Mouse (Mus musculus) megakaryocyte, embryonic 14.5 days (primary cell): ENCODE measurements around the gene Naip5.
"Not testable (repeated sequence)": the region's sequence is repeated elsewhere in the genome, so short reads cannot be mapped to it uniquely, and the experiment has no call there.

ENCODE experiments used
- FLI1 ChIP-seq: IDR thresholded peaks from 2 replicates; pipeline ENCODE4 v1.6.1; 2012; ENCODE audit warnings: low read length, inconsistent platforms, mixed read lengths
- GATA1 ChIP-seq: IDR thresholded peaks from 3 replicates; pipeline ENCODE4 v1.6.1; 2012; ENCODE audit warnings: mixed read lengths, low read length, inconsistent platforms, borderline replicate concordance

GRCm38 (mm10) chr13:100174360-100174759, 71.8 kb downstream of the Naip5 start:
- TF ChIP-seq GATA1, FLI1: not testable (repeated sequence)
